Mouse (Mus musculus): ENCODE measurements at regions not wholly inside any gene's neighbourhood (a gene's known extent, or its start where the extent isn't known, plus 50 kb on each side); places are given as distances from the start of the nearest gene placed in this dataset.

DNA sequence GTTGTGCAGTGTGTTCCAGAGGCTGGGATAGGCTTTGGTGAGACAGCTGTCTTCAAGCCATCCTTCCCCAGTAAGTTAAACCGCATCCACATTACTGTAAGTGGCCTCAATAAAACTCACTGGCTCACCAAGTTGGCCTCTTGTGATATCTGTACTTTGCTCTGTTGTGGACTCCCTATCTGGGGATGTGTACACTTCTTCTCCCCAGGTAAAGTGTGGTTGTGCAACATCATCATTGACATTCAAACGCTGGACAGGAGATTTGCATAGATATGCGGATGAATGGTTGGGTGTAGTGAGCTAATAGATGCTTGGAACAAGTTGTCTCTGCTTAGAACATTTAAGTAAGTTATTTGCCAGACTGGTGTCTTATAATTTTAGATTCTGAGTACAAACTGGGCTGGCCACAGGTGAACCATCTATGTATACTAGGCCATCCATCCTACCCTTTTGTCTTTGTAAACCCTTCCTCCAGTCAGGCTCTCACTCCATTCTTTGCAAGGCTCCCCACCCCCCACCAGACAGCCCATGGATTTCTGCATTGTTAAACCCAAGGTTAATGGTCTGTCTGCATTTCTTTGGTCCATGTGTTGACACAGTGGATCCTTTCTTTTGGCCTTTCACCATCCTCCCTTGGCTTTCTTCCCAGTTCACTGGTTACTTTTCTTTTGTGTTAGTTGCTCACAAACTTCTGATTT lies 303.0 kb downstream of the Plpp3 start:
- H3K27me3 ChIP-seq (ENCODE audit: insufficient read depth, low read length): no peaks in the 10 kb centered on the region
- no peaks in the 10 kb centered on the region for H3K36me3 ChIP-seq (ENCODE audit: insufficient read depth)
- H3K9me3 ChIP-seq (ENCODE audit: low read depth, low read length): no peaks in the 10 kb centered on the region
- no peak overlapping the region for H3K9ac ChIP-seq
- WGBS: 81% methylated on average over 3 of the region's 3 CpGs
- no peak overlapping the region for H3K27ac ChIP-seq (ENCODE audit: low read depth)
- peaks cover 4% of the 10 kb centered on the region; the same call in 1 of the 2 replicates for H3K4me1 ChIP-seq (ENCODE audit: insufficient read depth)
- DNase-seq (peak; percentile 31), ATAC-seq (ENCODE audit: insufficient read depth) (no peak)
- no peak overlapping the region for H3K4me2 ChIP-seq
- H3K4me3 ChIP-seq (ENCODE audit: low read depth, low read length): no peak overlapping the region
- TF ChIP-seq CTCF (IDR thresholded peaks at IDR 0.05; ENCODE audit: low read depth): no peak

GRCm38 (mm10) chr4:105460689-105461005 lies 303.5 kb downstream of the Plpp3 start:
- Histone ChIP-seq H3K4me2 (no peak overlapping the region), H3K9me3 (ENCODE audit: low read depth, low read length) (no peaks in the 10 kb centered on the region), H3K27me3 (ENCODE audit: insufficient read depth, low read length) (no peaks in the 10 kb centered on the region), H3K4me3 (ENCODE audit: low read depth, low read length) (no peak overlapping the region), H3K27ac (ENCODE audit: low read depth) (no peak overlapping the region), H3K4me1 (ENCODE audit: insufficient read depth) (peaks cover 4% of the 10 kb centered on the region; the same call in 1 of the 2 replicates), H3K9ac (no peak overlapping the region), H3K36me3 (ENCODE audit: insufficient read depth) (no peaks in the 10 kb centered on the region)
- 41% methylated on average over 2 of the region's 2 CpGs for WGBS
- no peak for DNase-seq
- no peak for ATAC-seq (ENCODE audit: insufficient read depth)
- no peak for TF ChIP-seq CTCF (IDR thresholded peaks at IDR 0.05; ENCODE audit: low read depth)

DNA sequence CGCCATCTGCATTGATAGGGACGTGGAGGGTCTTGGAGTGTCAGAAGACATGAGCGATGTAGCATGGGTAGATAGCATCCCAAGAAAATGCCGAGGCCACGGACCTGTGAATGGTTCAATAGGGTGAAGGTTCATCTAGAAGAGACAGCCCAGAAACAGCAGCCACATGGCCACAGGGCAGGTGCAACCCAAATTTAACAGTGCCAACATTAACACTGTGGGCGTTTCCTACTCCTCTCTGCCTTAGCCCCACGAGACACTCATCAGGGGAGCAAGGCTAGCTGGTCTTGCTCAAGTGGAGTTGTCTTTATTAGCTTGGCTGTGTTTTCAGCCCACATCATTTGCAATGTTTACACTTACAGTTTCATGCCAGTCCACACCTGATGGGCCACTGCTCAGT lies 310.7 kb downstream of the Plpp3 start:
- Histone ChIP-seq H3K4me1 (ENCODE audit: insufficient read depth) (no peaks in the 10 kb centered on the region), H3K9ac (no peak overlapping the region), H3K36me3 (ENCODE audit: insufficient read depth) (no peaks in the 10 kb centered on the region), H3K4me2 (no peak overlapping the region), H3K27me3 (ENCODE audit: insufficient read depth, low read length) (no peaks in the 10 kb centered on the region), H3K9me3 (ENCODE audit: low read depth, low read length) (no peaks in the 10 kb centered on the region), H3K27ac (ENCODE audit: low read depth) (no peak overlapping the region), H3K4me3 (ENCODE audit: low read depth, low read length) (no peak overlapping the region)
- 90% methylated on average over 7 of the region's 7 CpGs for WGBS
- ATAC-seq (ENCODE audit: insufficient read depth) (no peak), DNase-seq (no peak)
- no peak for TF ChIP-seq CTCF (IDR thresholded peaks at IDR 0.05; ENCODE audit: low read depth)

GRCm38 (mm10) chr4:105469300-105469821 lies 312.2 kb downstream of the Plpp3 start:
- Histone ChIP-seq H3K27ac (ENCODE audit: low read depth) (no peak overlapping the region), H3K27me3 (ENCODE audit: insufficient read depth, low read length) (no peaks in the 10 kb centered on the region), H3K9ac (no peak overlapping the region), H3K4me1 (ENCODE audit: insufficient read depth) (no peaks in the 10 kb centered on the region), H3K4me2 (no peak overlapping the region), H3K4me3 (ENCODE audit: low read depth, low read length) (no peak overlapping the region), H3K36me3 (ENCODE audit: insufficient read depth) (no peaks in the 10 kb centered on the region), H3K9me3 (ENCODE audit: low read depth, low read length) (no peaks in the 10 kb centered on the region)
- no peak for TF ChIP-seq CTCF (IDR thresholded peaks at IDR 0.05; ENCODE audit: low read depth)
- WGBS: 48% methylated on average over 6 of the region's 6 CpGs
- ATAC-seq (ENCODE audit: insufficient read depth) (no peak), DNase-seq (no peak)

- H3K4me2 ChIP-seq: no peak overlapping the region
- no peak overlapping the region for H3K4me3 ChIP-seq (ENCODE audit: low read depth, low read length)
- WGBS: 41% methylated on average over 11 of the region's 11 CpGs
- H3K4me1 ChIP-seq (ENCODE audit: insufficient read depth): no peaks in the 10 kb centered on the region
- no peaks in the 10 kb centered on the region for H3K9me3 ChIP-seq (ENCODE audit: low read depth, low read length)
- DNase-seq (peak; percentile 49), ATAC-seq (ENCODE audit: insufficient read depth) (peak; percentile 52; the same call in 1 of the 2 replicates)
- no peak overlapping the region for H3K9ac ChIP-seq
- no peaks in the 10 kb centered on the region for H3K27me3 ChIP-seq (ENCODE audit: insufficient read depth, low read length)
- no peaks in the 10 kb centered on the region for H3K36me3 ChIP-seq (ENCODE audit: insufficient read depth)
- no peak overlapping the region for H3K27ac ChIP-seq (ENCODE audit: low read depth)
- no peak for TF ChIP-seq CTCF (IDR thresholded peaks at IDR 0.05; ENCODE audit: low read depth)
Measured at GRCm38 (mm10) chr4:105474765-105475560, 314.7 kb upstream of the Gm12728 start.

DNA sequence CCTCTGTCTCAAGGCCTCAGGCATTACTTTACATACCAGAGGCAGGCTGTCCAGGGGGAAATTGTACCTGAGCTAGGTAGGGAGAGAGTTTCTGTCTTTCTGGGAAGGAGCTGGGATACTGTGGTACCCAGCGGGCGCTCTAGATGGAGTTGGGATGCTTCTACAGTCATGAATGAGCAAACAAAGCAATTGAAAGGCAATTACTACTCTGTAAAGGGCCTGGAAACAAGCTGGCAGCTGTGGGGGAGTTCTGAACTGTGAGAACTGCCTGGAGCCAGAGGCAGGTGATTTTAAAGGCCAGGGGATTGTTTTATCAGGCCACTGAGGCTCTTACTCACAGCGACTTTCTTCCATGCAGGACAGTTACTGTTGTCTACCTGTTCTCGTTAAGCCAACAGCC lies 313.3 kb upstream of the Gm12728 start:
- TF ChIP-seq CTCF (IDR thresholded peaks at IDR 0.05; ENCODE audit: low read depth): no peak
- 80% methylated on average over 4 of the region's 4 CpGs for WGBS
- Histone ChIP-seq H3K4me1 (ENCODE audit: insufficient read depth) (no peaks in the 10 kb centered on the region), H3K36me3 (ENCODE audit: insufficient read depth) (no peaks in the 10 kb centered on the region), H3K9me3 (ENCODE audit: low read depth, low read length) (no peaks in the 10 kb centered on the region), H3K27me3 (ENCODE audit: insufficient read depth, low read length) (no peaks in the 10 kb centered on the region), H3K27ac (ENCODE audit: low read depth) (no peak overlapping the region), H3K9ac (no peak overlapping the region), H3K4me3 (ENCODE audit: low read depth, low read length) (no peak overlapping the region), H3K4me2 (no peak overlapping the region)
- no peak for DNase-seq
- no peak for ATAC-seq (ENCODE audit: insufficient read depth)

DNA sequence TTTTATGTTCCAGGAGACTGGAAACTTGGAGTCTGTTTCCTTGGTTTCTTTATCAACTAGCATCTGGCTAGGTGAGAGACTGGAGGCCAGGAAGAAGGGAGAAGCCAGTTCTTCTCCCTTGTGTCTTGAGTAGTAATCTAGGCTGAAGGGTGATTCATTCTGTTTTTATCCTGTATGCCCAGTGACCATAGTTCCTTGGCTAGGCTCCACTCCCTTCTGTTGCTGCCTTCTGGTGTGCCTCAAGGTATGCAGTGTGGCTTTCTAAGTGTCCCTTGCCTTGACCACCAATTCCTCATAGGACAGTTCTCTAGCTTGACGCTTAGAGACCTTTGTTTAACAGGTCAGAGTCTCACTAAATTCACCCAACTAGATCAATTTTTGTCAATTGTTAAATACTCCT lies 303.3 kb upstream of the Gm12728 start:
- Histone ChIP-seq H3K9ac (no peak overlapping the region), H3K9me3 (ENCODE audit: low read depth, low read length) (no peaks in the 10 kb centered on the region), H3K4me1 (ENCODE audit: insufficient read depth) (no peaks in the 10 kb centered on the region), H3K36me3 (ENCODE audit: insufficient read depth) (no peaks in the 10 kb centered on the region), H3K27ac (ENCODE audit: low read depth) (no peak overlapping the region), H3K27me3 (ENCODE audit: insufficient read depth, low read length) (no peaks in the 10 kb centered on the region), H3K4me2 (no peak overlapping the region), H3K4me3 (ENCODE audit: low read depth, low read length) (no peak overlapping the region)
- ATAC-seq (ENCODE audit: insufficient read depth): no peak
- 72% methylated on average over 1 of the region's 1 CpGs for WGBS
- TF ChIP-seq CTCF (IDR thresholded peaks at IDR 0.05; ENCODE audit: low read depth): no peak
- no peak for DNase-seq

All from lung, embryonic 14.5 days (tissue).